Mouse (Mus musculus): Measurements from ENCODE around the gene Mbd5. TPM values are rescaled to one million over a fixed set of nuclear protein-coding genes. Genes with fewer than 3 reads are reported as not detected.
A peak's percentile ranks its signal among the peaks of the same experiment; 100 is the strongest.

The Mbd5 gene
- polyA plus RNA-seq, 1 experiment from 2014 or later = 24.6 TPM

DNA sequence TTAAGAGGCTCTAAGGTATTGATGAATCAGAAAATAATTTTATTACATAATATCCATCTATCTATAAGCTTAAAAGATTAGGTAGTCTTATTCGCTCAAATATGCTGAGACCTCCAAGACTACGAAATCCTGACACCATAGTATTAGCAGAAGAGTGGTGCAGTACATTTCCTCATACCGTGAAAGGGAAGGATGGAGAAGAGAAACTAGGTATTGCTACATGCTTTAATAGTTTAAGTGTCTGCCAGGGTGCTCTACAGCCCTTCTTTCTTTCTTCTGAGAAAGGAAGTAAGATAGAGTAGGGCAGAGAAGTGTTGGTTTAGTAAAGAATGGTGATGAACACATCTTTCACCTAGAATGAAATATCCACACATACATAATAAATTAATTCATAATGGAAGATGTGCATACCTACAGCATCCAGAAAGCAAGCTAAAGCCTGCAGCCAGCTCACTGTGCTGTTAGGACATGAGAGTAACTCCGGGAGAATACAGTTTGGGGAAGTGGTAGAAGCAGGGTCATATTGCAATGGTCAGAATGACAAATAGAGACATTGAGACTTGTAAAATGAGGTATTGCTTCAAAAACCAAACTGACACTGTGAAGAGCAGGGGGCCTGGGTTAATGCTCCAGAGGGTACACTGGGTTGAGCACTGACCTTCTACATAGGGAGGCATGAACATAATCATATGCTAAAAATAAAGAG is 326.9 kb downstream of the Mbd5 start:
- Histone ChIP-seq H3K4me2 (no peak overlapping the region), H3K9ac (no peak overlapping the region), H3K36me3 (no peaks in the 10 kb centered on the region), H3K27me3 (replicated peaks) (no peaks in the 10 kb centered on the region), H3K9me3 (no peaks in the 10 kb centered on the region), H3K27ac (no peak overlapping the region), H3K4me3 (replicated peaks) (no peak overlapping the region), H3K4me1 (no peaks in the 10 kb centered on the region)
- ATAC-seq (ENCODE audit: insufficient read depth, low FRiP score, low read depth) = no peak
- 82% methylated on average over 4 of the region's 4 CpGs for WGBS

DNA sequence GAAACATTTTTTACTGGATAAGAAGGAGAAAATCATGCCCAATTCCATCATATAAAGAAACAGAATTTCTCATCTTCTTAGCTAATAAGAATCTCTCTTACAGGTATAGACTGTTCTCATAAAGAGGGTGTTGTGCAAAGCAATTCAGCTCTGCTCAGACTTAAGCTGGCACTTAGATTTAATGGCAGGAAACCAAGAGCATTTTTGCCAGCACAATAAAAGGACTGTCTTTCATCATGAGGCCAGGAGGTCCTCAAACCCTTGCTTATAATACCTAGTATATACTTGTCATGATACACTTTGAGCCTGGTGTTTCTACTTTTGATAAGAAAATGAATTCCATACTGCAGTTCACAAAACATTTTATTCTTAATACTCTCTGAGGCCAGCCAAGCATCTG is 331.2 kb downstream of the Mbd5 start:
- Histone ChIP-seq H3K4me2 (no peak overlapping the region), H3K4me1 (no peaks in the 10 kb centered on the region), H3K9ac (no peak overlapping the region), H3K27ac (no peak overlapping the region), H3K9me3 (no peaks in the 10 kb centered on the region), H3K4me3 (replicated peaks) (no peak overlapping the region), H3K27me3 (replicated peaks) (no peaks in the 10 kb centered on the region), H3K36me3 (no peaks in the 10 kb centered on the region)
- no peak for ATAC-seq (ENCODE audit: insufficient read depth, low FRiP score, low read depth)

- Histone ChIP-seq H3K4me1 (no peaks in the 10 kb centered on the region), H3K27ac (no peak overlapping the region), H3K4me3 (replicated peaks) (no peak overlapping the region), H3K9ac (no peak overlapping the region), H3K4me2 (no peak overlapping the region), H3K9me3 (no peaks in the 10 kb centered on the region), H3K27me3 (replicated peaks) (no peaks in the 10 kb centered on the region), H3K36me3 (no peaks in the 10 kb centered on the region)
- no peak for ATAC-seq (ENCODE audit: insufficient read depth, low FRiP score, low read depth)
These were observed 334.3 kb downstream of the Mbd5 start for GRCm38 (mm10) chr2:49283583-49283982.

GRCm38 (mm10) chr2:49286965-49287364 is 337.7 kb downstream of the Mbd5 start:
- H3K9me3 ChIP-seq = no peaks in the 10 kb centered on the region
- 18% methylated on average over 1 of the region's 1 CpGs for WGBS
- H3K4me3 ChIP-seq (replicated peaks) = no peak overlapping the region
- no peak overlapping the region for H3K27ac ChIP-seq
- no peaks in the 10 kb centered on the region for H3K36me3 ChIP-seq
- ATAC-seq (ENCODE audit: insufficient read depth, low FRiP score, low read depth) = no peak
- no peak overlapping the region for H3K4me2 ChIP-seq
- no peak overlapping the region for H3K9ac ChIP-seq
- no peaks in the 10 kb centered on the region for H3K4me1 ChIP-seq
- no peaks in the 10 kb centered on the region for H3K27me3 ChIP-seq (replicated peaks)

GRCm38 (mm10) chr2:49291709-49292108 is 342.4 kb downstream of the Mbd5 start:
- no peak overlapping the region for H3K27ac ChIP-seq
- no peaks in the 10 kb centered on the region for H3K36me3 ChIP-seq
- no peaks in the 10 kb centered on the region for H3K4me1 ChIP-seq
- no peaks in the 10 kb centered on the region for H3K9me3 ChIP-seq
- H3K27me3 ChIP-seq (replicated peaks) = no peaks in the 10 kb centered on the region
- H3K4me2 ChIP-seq = no peak overlapping the region
- ATAC-seq (ENCODE audit: insufficient read depth, low FRiP score, low read depth) = no peak
- no peak overlapping the region for H3K9ac ChIP-seq
- H3K4me3 ChIP-seq (replicated peaks) = no peak overlapping the region
- 84% methylated on average over 2 of the region's 2 CpGs for WGBS

GRCm38 (mm10) chr2:49312629-49313447 is 363.5 kb downstream of the Mbd5 start:
- peak; percentile 71; the same call in 1 of the 2 replicates for ATAC-seq (ENCODE audit: insufficient read depth, low FRiP score, low read depth)
- WGBS = 38% methylated on average over 19 of the region's 19 CpGs
- Histone ChIP-seq H3K36me3 (no peaks in the 10 kb centered on the region), H3K4me3 (replicated peaks) (peak overlapping the region; percentile 44), H3K9me3 (no peaks in the 10 kb centered on the region), H3K4me2 (peak overlapping the region; percentile 53), H3K27me3 (replicated peaks) (no peaks in the 10 kb centered on the region), H3K9ac (no peak overlapping the region), H3K4me1 (no peaks in the 10 kb centered on the region), H3K27ac (no peak overlapping the region)

DNA sequence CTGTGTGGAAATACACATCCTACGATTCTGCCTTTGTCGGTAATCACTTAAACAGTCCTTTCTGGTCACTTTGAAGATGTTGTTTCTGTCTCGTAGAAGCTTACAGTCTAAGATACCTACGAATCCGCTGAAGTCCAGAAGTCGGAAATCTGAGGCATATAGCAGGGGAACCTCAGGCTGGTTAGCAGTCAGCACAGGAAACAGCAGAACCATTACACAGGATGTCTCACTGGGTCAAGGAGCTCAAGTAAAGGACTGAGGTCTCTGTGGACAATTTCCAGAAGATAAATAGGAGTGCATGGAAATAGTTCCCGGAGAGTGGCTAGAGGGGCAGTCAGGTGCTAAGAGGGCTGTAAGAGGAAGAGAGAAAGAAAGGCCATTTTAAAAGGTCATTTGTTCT is 384.3 kb downstream of the Mbd5 start:
- Histone ChIP-seq H3K4me2 (no peak overlapping the region), H3K4me1 (no peaks in the 10 kb centered on the region), H3K9ac (no peak overlapping the region), H3K27ac (no peak overlapping the region), H3K36me3 (no peaks in the 10 kb centered on the region), H3K9me3 (no peaks in the 10 kb centered on the region), H3K4me3 (replicated peaks) (no peak overlapping the region), H3K27me3 (replicated peaks) (no peaks in the 10 kb centered on the region)
- WGBS = 87% methylated on average over 7 of the region's 7 CpGs
- ATAC-seq (ENCODE audit: insufficient read depth, low FRiP score, low read depth) = no peak

DNA sequence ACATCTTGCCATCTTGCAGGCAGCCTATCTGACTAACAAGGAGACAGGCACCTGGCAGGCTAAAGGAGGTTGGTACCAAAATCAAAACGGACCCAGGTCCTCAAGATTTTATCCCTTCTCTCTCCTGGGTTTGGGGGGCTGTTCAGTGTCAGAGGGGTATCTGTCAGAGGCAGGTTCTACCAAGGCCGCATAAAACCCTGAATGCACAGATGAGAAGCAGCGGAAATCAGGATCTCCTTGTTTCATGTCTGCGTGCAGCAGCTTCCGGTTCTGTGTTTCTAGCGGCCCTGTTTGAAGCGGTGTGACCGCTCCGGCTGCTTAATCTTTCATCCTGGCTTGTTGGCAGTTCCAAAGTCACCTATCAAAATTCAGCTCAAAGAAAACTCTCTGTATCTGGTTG is 386.0 kb downstream of the Mbd5 start:
- ATAC-seq (ENCODE audit: insufficient read depth, low FRiP score, low read depth) = no peak
- no peaks in the 10 kb centered on the region for H3K36me3 ChIP-seq
- no peak overlapping the region for H3K9ac ChIP-seq
- no peak overlapping the region for H3K4me3 ChIP-seq (replicated peaks)
- WGBS = 87% methylated on average over 9 of the region's 9 CpGs
- H3K4me2 ChIP-seq = no peak overlapping the region
- no peaks in the 10 kb centered on the region for H3K9me3 ChIP-seq
- no peak overlapping the region for H3K27ac ChIP-seq
- no peaks in the 10 kb centered on the region for H3K4me1 ChIP-seq
- no peaks in the 10 kb centered on the region for H3K27me3 ChIP-seq (replicated peaks)

DNA sequence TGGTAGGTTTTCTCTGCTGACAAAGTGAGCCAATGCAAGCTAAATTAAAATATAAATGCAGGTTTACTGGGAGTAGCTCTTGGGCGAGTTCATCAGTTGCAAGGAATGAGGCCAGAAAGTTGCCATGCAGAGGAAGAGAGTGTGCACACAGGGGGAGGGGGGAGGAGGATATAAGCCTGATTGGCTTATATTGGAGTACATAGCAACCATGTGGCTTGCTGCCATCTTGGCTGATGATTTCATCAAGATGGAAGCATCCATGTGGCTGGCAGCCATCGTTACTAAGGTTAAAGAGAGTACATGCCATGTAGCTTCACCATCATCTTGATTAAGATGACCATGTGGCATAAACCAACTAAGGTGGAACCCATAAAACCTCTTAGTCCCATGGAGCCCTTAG is 395.0 kb downstream of the Mbd5 start:
- Histone ChIP-seq H3K9ac (no peak overlapping the region), H3K4me3 (replicated peaks) (no peak overlapping the region), H3K9me3 (no peaks in the 10 kb centered on the region), H3K4me1 (no peaks in the 10 kb centered on the region), H3K36me3 (no peaks in the 10 kb centered on the region), H3K4me2 (no peak overlapping the region), H3K27ac (no peak overlapping the region), H3K27me3 (replicated peaks) (no peaks in the 10 kb centered on the region)
- WGBS = 85% methylated on average over 2 of the region's 2 CpGs
- no peak for ATAC-seq (ENCODE audit: insufficient read depth, low FRiP score, low read depth)

DNA sequence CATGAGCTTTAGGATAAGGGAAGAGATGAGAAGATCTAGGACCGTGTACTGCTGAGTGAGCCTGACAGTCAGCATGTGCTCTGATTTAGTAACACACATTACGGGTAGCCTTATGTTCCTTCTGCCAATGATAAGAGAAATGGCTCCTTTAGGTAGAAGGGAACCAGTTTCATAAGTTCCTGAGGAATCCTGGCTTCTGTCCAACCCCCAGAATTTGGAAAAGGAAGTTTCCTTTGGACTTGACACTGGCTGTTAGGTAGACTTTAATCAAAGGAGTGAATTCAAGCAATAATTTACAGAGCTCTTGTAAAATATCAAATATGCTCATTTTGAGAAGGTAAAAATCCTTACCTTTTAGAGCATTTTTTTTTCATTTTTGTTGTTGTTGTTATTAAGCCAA is 396.5 kb downstream of the Mbd5 start:
- 47% methylated on average over 2 of the region's 2 CpGs for WGBS
- no peak overlapping the region for H3K4me2 ChIP-seq
- no peaks in the 10 kb centered on the region; the same call in 1 of the 2 replicates for H3K4me1 ChIP-seq
- H3K4me3 ChIP-seq (replicated peaks) = no peak overlapping the region
- no peaks in the 10 kb centered on the region for H3K9me3 ChIP-seq
- no peaks in the 10 kb centered on the region for H3K27me3 ChIP-seq (replicated peaks)
- no peak overlapping the region for H3K9ac ChIP-seq
- ATAC-seq (ENCODE audit: insufficient read depth, low FRiP score, low read depth) = no peak
- H3K27ac ChIP-seq = no peak overlapping the region
- no peaks in the 10 kb centered on the region for H3K36me3 ChIP-seq

DNA sequence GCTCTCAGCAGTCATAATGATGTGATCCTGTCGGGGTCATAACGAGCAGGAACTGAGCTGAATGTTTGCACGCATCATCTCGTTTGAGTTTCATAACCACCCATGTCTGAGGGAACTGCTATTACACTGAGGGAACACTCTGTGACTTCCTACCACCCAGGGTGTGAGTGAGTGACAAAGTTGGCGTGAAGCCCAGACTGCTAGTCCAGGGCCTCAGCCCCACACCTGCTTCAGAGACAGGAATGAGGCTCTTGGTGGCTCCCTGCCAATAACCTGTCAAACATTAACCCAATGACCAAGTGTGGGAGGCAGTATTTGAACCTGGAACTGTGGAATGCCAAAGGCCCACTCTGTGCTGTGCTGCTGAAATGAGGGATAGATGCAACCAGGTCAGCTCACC is 400.5 kb downstream of the Mbd5 start:
- H3K9me3 ChIP-seq = no peaks in the 10 kb centered on the region
- ATAC-seq (ENCODE audit: insufficient read depth, low FRiP score, low read depth) = peak; percentile 96
- no peak overlapping the region for H3K4me3 ChIP-seq (replicated peaks)
- H3K4me2 ChIP-seq = no peak overlapping the region
- H3K27ac ChIP-seq = peak overlapping the region; percentile 67
- H3K27me3 ChIP-seq (replicated peaks) = no peaks in the 10 kb centered on the region
- no peaks in the 10 kb centered on the region for H3K36me3 ChIP-seq
- no peaks in the 10 kb centered on the region; the same call in 1 of the 2 replicates for H3K4me1 ChIP-seq
- 25% methylated on average over 5 of the region's 5 CpGs for WGBS
- no peak overlapping the region for H3K9ac ChIP-seq

GRCm38 (mm10) chr2:49350852-49351251 is 401.5 kb downstream of the Mbd5 start:
- H3K4me2 ChIP-seq = no peak overlapping the region
- ATAC-seq (ENCODE audit: insufficient read depth, low FRiP score, low read depth) = no peak
- H3K27me3 ChIP-seq (replicated peaks) = no peaks in the 10 kb centered on the region
- no peak overlapping the region for H3K9ac ChIP-seq
- 69% methylated on average over 4 of the region's 4 CpGs for WGBS
- no peak overlapping the region for H3K27ac ChIP-seq
- no peaks in the 10 kb centered on the region for H3K36me3 ChIP-seq
- H3K4me3 ChIP-seq (replicated peaks) = no peak overlapping the region
- no peaks in the 10 kb centered on the region for H3K9me3 ChIP-seq
- no peaks in the 10 kb centered on the region; the same call in 1 of the 2 replicates for H3K4me1 ChIP-seq
